Mouse (Mus musculus) liver, embryonic 14.5 days (tissue): Measurements from ENCODE around the gene Jade2. TPM values are rescaled to one million over a fixed set of nuclear protein-coding genes. Genes with fewer than 3 reads are reported as not detected.

Experiments used
- ATAC-seq: fragments of 200-750 bp; cut with Nextera tagmentation; 2 replicates; pipeline ENCODE4 v1.8.0; 2017; ENCODE audit warnings: moderate number of reproducible peaks, mild to moderate bottlenecking, moderate library complexity; ENCODE audit not compliant: insufficient read depth
- DNase-seq, 3 experiments: peaks; one replicate each; pipeline ENCODE4 v3.0.0-alpha.2; 2012 to 2013; ENCODE audit warnings: low read depth in 3 of 3, low spot score in 3 of 3
- H3K27ac ChIP-seq: fragments of 300-500 bp; sonication (generic); 2 replicates; pipeline ENCODE4 v1.5.1; 2014; ENCODE audit warnings: moderate library complexity, mild to moderate bottlenecking, control low read depth, inconsistent platforms
- H3K27me3 ChIP-seq: fragments of 300-500 bp; sonication (generic); 2 replicates; pipeline ENCODE4 v1.6.1; 2014; ENCODE audit warnings: mild to moderate bottlenecking, low read length, moderate library complexity; ENCODE audit not compliant: control insufficient read depth, insufficient read depth
- H3K36me3 ChIP-seq: fragments of 300-500 bp; sonication (generic); replicated peaks from 2 replicates; pipeline ENCODE4 v1.6.1; 2014; ENCODE audit warnings: low read depth; ENCODE audit not compliant: control insufficient read depth, insufficient read depth
- H3K4me1 ChIP-seq, 2 experiments: fragments of 200-500 bp in 1 of 2; fragments of 300-500 bp in 1 of 2; sonication (generic) in 1 of 2; replicated peaks; 2 replicates each; pipeline ENCODE4 v1.6.1; 2012 to 2014; ENCODE audit warnings: antibody characterized with exemption in 1 of 2, inconsistent platforms in 1 of 2, low read length in 1 of 2; ENCODE audit not compliant: control insufficient read depth in 2 of 2, insufficient read depth in 2 of 2
- H3K4me2 ChIP-seq: fragments of 300-500 bp; sonication (generic); 2 replicates; pipeline ENCODE4 v1.6.1; 2014; ENCODE audit warnings: low read depth, mild to moderate bottlenecking, control low read depth, moderate library complexity
- H3K4me3 ChIP-seq, 2 experiments: fragments of 200-500 bp in 1 of 2; fragments of 300-500 bp in 1 of 2; sonication (generic) in 1 of 2; 2 replicates each; pipeline ENCODE4 v1.5.1; 2012 to 2014; ENCODE audit warnings: low read depth in 2 of 2, low read length in 2 of 2, mild to moderate bottlenecking in 2 of 2, control low read depth in 1 of 2, inconsistent platforms in 1 of 2, moderate library complexity in 1 of 2; ENCODE audit not compliant: insufficient read depth in 1 of 2
- H3K9ac ChIP-seq: fragments of 300-500 bp; sonication (generic); replicated peaks from 2 replicates; pipeline ENCODE4 v1.6.1; 2014; ENCODE audit warnings: mild to moderate bottlenecking, control low read depth, moderate library complexity
- H3K9me3 ChIP-seq: fragments of 300-500 bp; sonication (generic); 2 replicates; pipeline ENCODE4 v1.6.1; 2016; ENCODE audit warnings: low read length, mixed read lengths; ENCODE audit not compliant: control insufficient read depth
- CTCF ChIP-seq: IDR thresholded peaks from 2 replicates; pipeline ENCODE4 v1.5.1; 2016; ENCODE audit warnings: antibody characterized with exemption, low read depth, control low read depth
- EP300 ChIP-seq: IDR thresholded peaks from 2 replicates; pipeline ENCODE4 v1.6.1; 2016; ENCODE audit warnings: antibody characterized with exemption, low read depth
- WGBS: fragments of 180-500 bp; shearing (Covaris S2); extraction: QIAGEN DNeasy Blood & Tissue Kit; methylation state at CpG from one replicate; pipeline ENCODE4 v1.1.7; 2014; ENCODE audit not compliant: insufficient replicate concordance; 5-methylcytosine and 5-hydroxymethylcytosine counted together
- polyA plus RNA-seq, 2 experiments: library from polyadenylated mRNA; depleted of rRNA in 1 of 2; stranded (reverse) in 1 of 2; unstranded in 1 of 2; fragments of >200 nt; fragmentation: Nextera tagmentation in 1 of 2; extraction: Ambion mirVana in 1 of 2; gene quantifications; 2 replicates each; pipeline versions ENCODE4 v1.2.1 to v1.2.3; 2012 to 2014

Gene Jade2
- polyA plus RNA-seq (2012; rRNA removed) (0.63 and 0.77 TPM in 2 replicates), polyA plus RNA-seq (2014; fragmentation: Nextera tagmentation; extraction: Ambion mirVana) (0.42 and 0.46 TPM in 2 replicates)

DNA sequence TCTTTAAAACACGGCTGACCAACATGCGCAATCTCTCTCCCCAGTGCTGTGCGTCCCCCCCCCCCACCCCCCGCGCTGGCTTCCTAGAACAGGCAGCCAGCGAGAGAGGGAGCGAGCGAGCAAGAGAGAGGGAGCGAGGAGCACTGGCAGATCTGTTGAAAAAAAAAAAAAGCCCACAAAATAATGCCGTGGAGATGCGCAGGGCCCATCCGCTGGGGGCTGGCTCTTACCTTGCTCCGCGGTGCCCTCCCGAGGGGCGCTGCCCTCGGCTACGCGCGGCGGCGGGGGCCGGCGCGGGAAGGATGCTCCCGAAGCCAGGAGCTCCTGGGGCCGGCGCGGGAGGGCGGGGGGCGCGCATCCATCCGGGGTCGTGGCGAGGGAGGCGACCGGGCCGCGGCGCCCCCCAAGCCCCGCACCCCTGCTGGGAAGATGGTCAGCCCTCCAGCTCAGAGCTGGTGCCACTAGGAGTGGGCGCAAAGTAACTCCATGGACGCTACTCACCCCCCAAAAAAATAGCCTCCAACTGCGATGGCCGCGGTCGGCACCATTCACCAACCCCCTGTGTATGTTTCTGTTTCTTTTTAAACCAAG is at the start of gene Jade2:
Gene Jade2, minus strand, starts transcription at position 573 of the 591 bp plus-strand sequence.
- H3K4me1 ChIP-seq, result peaks cover 2 to 3% of the 10 kb centered on the region in 2 experiments; a peak in 2 of 4 replicates
- no peak for TF ChIP-seq EP300
- no peak for TF ChIP-seq CTCF
- WGBS, result under 1% methylated on average over 43 of the region's 47 CpGs
- H3K9me3 ChIP-seq, result no peaks in the 10 kb centered on the region
- H3K4me2 ChIP-seq, result peak within 1 kb of the TSS; percentile 90
- no peak within 1 kb of the TSS; the same call in 1 of the 2 replicates for H3K27ac ChIP-seq
- DNase-seq (no peak), ATAC-seq (peak; percentile 31; the same call in 1 of the 2 replicates)
- peaks cover 22% of the 10 kb centered on the region for H3K27me3 ChIP-seq
- peak within 1 kb of the TSS; percentile 67 to 83 for H3K4me3 ChIP-seq
- no peaks in the 10 kb centered on the region for H3K36me3 ChIP-seq
- peak within 1 kb of the TSS; percentile 75 for H3K9ac ChIP-seq

DNA sequence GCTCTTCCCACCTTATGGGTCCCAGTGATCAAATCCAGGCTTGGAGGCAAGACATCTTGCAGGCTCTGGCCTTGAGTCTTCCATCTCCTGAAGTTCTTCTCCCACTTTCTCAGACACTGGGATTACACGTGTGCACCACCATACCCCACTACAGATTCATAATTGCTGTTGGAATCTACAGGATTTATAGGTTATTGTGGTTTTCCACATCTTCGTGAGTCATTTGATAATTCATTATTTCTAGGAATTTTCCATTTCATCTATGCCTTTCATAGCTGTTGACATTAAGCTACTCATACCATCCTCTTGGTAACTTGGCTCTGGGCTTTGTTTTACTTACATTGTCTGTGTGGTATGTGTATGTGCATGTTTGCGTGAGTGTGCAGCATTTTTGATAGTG is 46.8 kb upstream of the Jade2 start:
- no peak for TF ChIP-seq EP300
- no peak for TF ChIP-seq CTCF
- DNase-seq, result no peak
- no peak overlapping the region for H3K9ac ChIP-seq
- H3K4me2 ChIP-seq, result no peak overlapping the region
- H3K27ac ChIP-seq, result no peak overlapping the region
- H3K4me3 ChIP-seq, result no peak overlapping the region
- ATAC-seq, result no peak
- WGBS, result 69% methylated on average over 3 of the region's 3 CpGs
- no peaks in the 10 kb centered on the region for H3K4me1 ChIP-seq
- H3K9me3 ChIP-seq, result no peaks in the 10 kb centered on the region
- no peaks in the 10 kb centered on the region for H3K36me3 ChIP-seq
- H3K27me3 ChIP-seq, result no peaks in the 10 kb centered on the region

DNA sequence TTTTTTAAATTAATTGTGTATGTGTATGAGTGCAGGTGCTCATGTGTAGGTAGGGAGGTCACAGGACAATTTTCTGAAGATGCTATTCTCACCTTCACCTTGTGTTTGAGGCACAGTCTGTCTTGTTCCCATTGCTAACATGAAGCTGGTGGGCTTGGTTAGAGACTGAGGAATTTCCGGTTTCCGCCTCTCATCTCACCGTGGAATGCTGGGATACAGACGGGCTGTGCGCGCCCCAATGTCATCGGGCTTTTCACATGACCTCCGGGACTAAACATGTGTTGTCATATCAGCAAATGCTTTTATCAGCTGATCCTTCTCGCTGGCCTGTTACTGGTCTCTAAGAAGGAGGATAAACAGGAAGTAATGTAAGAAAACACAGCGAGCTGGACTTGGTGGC is 42.2 kb upstream of the Jade2 start:
- TF ChIP-seq EP300 (no peak), CTCF (no peak)
- Histone ChIP-seq H3K27me3 (no peaks in the 10 kb centered on the region), H3K9ac (no peak overlapping the region), H3K36me3 (no peaks in the 10 kb centered on the region), H3K27ac (no peak overlapping the region), H3K4me3 (no peak overlapping the region), H3K4me2 (no peak overlapping the region), H3K9me3 (no peaks in the 10 kb centered on the region), H3K4me1 (no peaks in the 10 kb centered on the region)
- no peak for DNase-seq
- ATAC-seq, result no peak
- WGBS, result 69% methylated on average over 10 of the region's 10 CpGs

DNA sequence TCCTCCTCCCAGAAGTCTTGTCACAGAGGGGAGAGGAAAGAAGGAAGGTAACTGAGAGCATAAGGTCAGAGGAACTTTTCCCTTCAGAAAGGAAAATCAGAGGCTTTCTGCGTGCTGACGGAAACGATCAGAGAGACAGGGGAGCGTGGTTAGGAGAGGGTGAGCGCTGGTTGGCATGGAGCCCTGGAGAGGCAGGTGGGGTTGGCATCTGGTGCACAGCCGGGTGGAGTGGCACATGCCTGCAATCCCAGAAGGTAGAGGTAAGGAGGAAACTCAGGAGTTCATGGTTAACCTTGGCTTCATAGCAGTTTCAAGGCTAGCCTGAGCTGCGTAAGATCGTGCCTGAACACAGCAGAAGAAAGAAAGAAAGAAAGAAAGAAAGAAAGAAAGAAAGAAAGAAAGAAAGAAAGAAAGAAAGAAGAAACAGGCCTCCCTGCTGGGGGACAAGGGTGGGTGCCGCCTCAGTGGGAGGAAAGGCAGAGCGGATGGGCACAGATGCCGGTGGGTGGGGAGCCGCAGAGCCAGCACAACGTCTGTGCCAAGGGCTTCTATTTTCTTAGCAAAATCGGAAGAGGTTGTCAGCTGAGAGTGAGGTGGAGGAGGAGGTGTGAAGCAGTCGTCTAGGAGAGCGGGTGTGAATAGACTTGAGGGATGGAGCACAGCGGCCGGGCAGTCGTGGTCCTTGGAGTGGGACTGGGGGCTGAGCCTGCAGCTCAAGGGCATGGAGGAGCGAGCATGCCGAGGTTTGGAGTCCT is 41.0 kb upstream of the Jade2 start:
- Histone ChIP-seq H3K27me3 (no peaks in the 10 kb centered on the region), H3K9ac (no peak overlapping the region), H3K4me2 (no peak overlapping the region), H3K9me3 (no peaks in the 10 kb centered on the region), H3K36me3 (no peaks in the 10 kb centered on the region), H3K27ac (no peak overlapping the region), H3K4me3 (no peak overlapping the region), H3K4me1 (no peaks in the 10 kb centered on the region)
- ATAC-seq, result no peak
- WGBS, result 44% methylated on average over 21 of the region's 21 CpGs
- DNase-seq, result no peak
- TF ChIP-seq CTCF (no peak), EP300 (no peak)

DNA sequence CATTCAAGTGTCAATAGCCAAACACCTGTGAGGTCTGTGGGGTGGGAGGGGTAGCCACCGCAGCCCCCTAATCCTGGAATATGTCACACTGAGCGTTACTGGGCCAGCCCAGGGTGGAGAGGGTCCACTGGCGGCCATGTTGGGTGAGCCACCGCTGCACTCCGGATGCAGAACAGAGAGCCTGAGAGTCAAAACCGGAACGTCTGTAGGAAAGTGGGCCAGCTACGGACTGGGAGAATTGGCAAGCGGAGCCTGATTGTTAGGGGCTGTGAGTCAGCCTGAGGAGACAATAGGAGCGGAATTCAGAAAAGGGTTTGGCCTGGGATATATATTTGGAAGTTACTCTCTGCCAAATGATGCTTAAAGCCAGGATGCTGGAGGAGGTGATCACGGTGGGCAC is 39.9 kb upstream of the Jade2 start:
- DNase-seq, result no peak
- H3K4me1 ChIP-seq, result no peaks in the 10 kb centered on the region
- no peak overlapping the region for H3K4me2 ChIP-seq
- no peak overlapping the region for H3K4me3 ChIP-seq
- no peaks in the 10 kb centered on the region for H3K9me3 ChIP-seq
- 77% methylated on average over 11 of the region's 11 CpGs for WGBS
- H3K9ac ChIP-seq, result no peak overlapping the region
- TF ChIP-seq CTCF, result no peak
- TF ChIP-seq EP300, result no peak
- no peak for ATAC-seq
- H3K27ac ChIP-seq, result no peak overlapping the region
- no peaks in the 10 kb centered on the region for H3K27me3 ChIP-seq
- no peaks in the 10 kb centered on the region for H3K36me3 ChIP-seq
